Mouse (Mus musculus): ENCODE measurements around the gene Ptgdr2. TPM values are rescaled to one million over a fixed set of nuclear protein-coding genes. Genes with fewer than 3 reads are reported as not detected.

Ptgdr2 gene
- polyA plus RNA-seq, 1 experiment = not detected

GRCm38 (mm10) chr19:10976318-10976717 is 39.4 kb downstream of the Ptgdr2 start:
- Histone ChIP-seq H3K4me1 (ENCODE audit: control insufficient read depth, insufficient read depth, insufficient read length, low read length) (no peaks in the 10 kb centered on the region), H3K27ac (replicated peaks; ENCODE audit: low read depth, low read length) (no peak overlapping the region), H3K4me3 (ENCODE audit: insufficient read depth, low read depth, low read length) (no peak overlapping the region)

GRCm38 (mm10) chr19:10979184-10980168 is 42.5 kb downstream of the Ptgdr2 start:
- no peak overlapping the region for H3K4me3 ChIP-seq (ENCODE audit: insufficient read depth, low read depth, low read length)
- no peak overlapping the region for H3K27ac ChIP-seq (replicated peaks; ENCODE audit: low read depth, low read length)

GRCm38 (mm10) chr19:10980210-10980609 is 43.2 kb downstream of the Ptgdr2 start:
- H3K4me3 ChIP-seq (ENCODE audit: insufficient read depth, low read depth, low read length) = no peak overlapping the region
- H3K4me1 ChIP-seq (ENCODE audit: control insufficient read depth, insufficient read depth, insufficient read length, low read length) = no peaks in the 10 kb centered on the region
- H3K27ac ChIP-seq (replicated peaks; ENCODE audit: low read depth, low read length) = no peak overlapping the region

More at GRCm38 (mm10) chr19:10979184-10980168, 42.5 kb downstream of the Ptgdr2 start:
- no peaks in the 10 kb centered on the region for H3K4me1 ChIP-seq (ENCODE audit: control insufficient read depth, insufficient read depth, insufficient read length, low read length)

- no peaks in the 10 kb centered on the region for H3K4me1 ChIP-seq (ENCODE audit: control insufficient read depth, insufficient read depth, insufficient read length, low read length)
- H3K27ac ChIP-seq (replicated peaks; ENCODE audit: low read depth, low read length) = no peak overlapping the region
- no peak overlapping the region for H3K4me3 ChIP-seq (ENCODE audit: insufficient read depth, low read depth, low read length)
Observed at GRCm38 (mm10) chr19:10983146-10983545, 46.2 kb downstream of the Ptgdr2 start.

- Histone ChIP-seq H3K27ac (replicated peaks; ENCODE audit: low read depth, low read length) (no peak overlapping the region), H3K4me3 (ENCODE audit: insufficient read depth, low read depth, low read length) (no peak overlapping the region), H3K4me1 (ENCODE audit: control insufficient read depth, insufficient read depth, insufficient read length, low read length) (no peaks in the 10 kb centered on the region)
Observed at GRCm38 (mm10) chr19:10984551-10984950, 47.6 kb downstream of the Ptgdr2 start.

- no peaks in the 10 kb centered on the region for H3K4me1 ChIP-seq (ENCODE audit: control insufficient read depth, insufficient read depth, insufficient read length, low read length)
- H3K27ac ChIP-seq (replicated peaks; ENCODE audit: low read depth, low read length) = no peak overlapping the region
- no peak overlapping the region for H3K4me3 ChIP-seq (ENCODE audit: insufficient read depth, low read depth, low read length)
Observed at GRCm38 (mm10) chr19:10985889-10986288, 48.9 kb downstream of the Ptgdr2 start.

- no peaks in the 10 kb centered on the region for H3K4me1 ChIP-seq (ENCODE audit: control insufficient read depth, insufficient read depth, insufficient read length, low read length)
- H3K4me3 ChIP-seq (ENCODE audit: insufficient read depth, low read depth, low read length) = no peak overlapping the region
- H3K27ac ChIP-seq (replicated peaks; ENCODE audit: low read depth, low read length) = no peak overlapping the region
Observed at GRCm38 (mm10) chr19:10988563-10988962, 51.6 kb downstream of the Ptgdr2 start.

GRCm38 (mm10) chr19:10990751-10991150 is 53.8 kb downstream of the Ptgdr2 start:
- Histone ChIP-seq H3K4me3 (ENCODE audit: insufficient read depth, low read depth, low read length) (no peak overlapping the region), H3K27ac (replicated peaks; ENCODE audit: low read depth, low read length) (no peak overlapping the region), H3K4me1 (ENCODE audit: control insufficient read depth, insufficient read depth, insufficient read length, low read length) (no peaks in the 10 kb centered on the region)

- H3K27ac ChIP-seq (replicated peaks; ENCODE audit: low read depth, low read length) = no peak overlapping the region
- no peak overlapping the region for H3K4me3 ChIP-seq (ENCODE audit: insufficient read depth, low read depth, low read length)
- H3K4me1 ChIP-seq (ENCODE audit: control insufficient read depth, insufficient read depth, insufficient read length, low read length) = no peaks in the 10 kb centered on the region
Observed at GRCm38 (mm10) chr19:10991911-10992310, 55.0 kb downstream of the Ptgdr2 start.

Other genes starting within 250 kb of the Ptgdr2 start
- gene Vps37c, start 248.4 kb upstream of the Ptgdr2 start, polyA plus RNA-seq (2012; ENCODE audit: insufficient read depth, insufficient read length, missing spikeins) = 8.5 and 10.1 TPM in 2 replicates
- not detected in 2 replicates for gene Cd5, start 198.2 kb upstream of the Ptgdr2 start, polyA plus RNA-seq (2012; ENCODE audit: insufficient read depth, insufficient read length, missing spikeins)
- not detected in 2 replicates for gene Cd6, start 107.1 kb upstream of the Ptgdr2 start, polyA plus RNA-seq (2012; ENCODE audit: insufficient read depth, insufficient read length, missing spikeins)
- gene Slc15a3, start 97.4 kb upstream of the Ptgdr2 start, polyA plus RNA-seq (2012; ENCODE audit: insufficient read depth, insufficient read length, missing spikeins) = 2.1 and 2.4 TPM in 2 replicates
- gene Tmem132a, start 67.2 kb upstream of the Ptgdr2 start, polyA plus RNA-seq (2012; ENCODE audit: insufficient read depth, insufficient read length, missing spikeins) = 1.7 and 2.1 TPM in 2 replicates
- gene Tmem109, start 55.2 kb upstream of the Ptgdr2 start, polyA plus RNA-seq (2012; ENCODE audit: insufficient read depth, insufficient read length, missing spikeins) = 75.1 and 80.3 TPM in 2 replicates
- gene Prpf19, start 41.9 kb upstream of the Ptgdr2 start, polyA plus RNA-seq (2012; ENCODE audit: insufficient read depth, insufficient read length, missing spikeins) = 64.9 and 65.6 TPM in 2 replicates
- not detected in 2 replicates for gene Zp1, start 16.5 kb upstream of the Ptgdr2 start, polyA plus RNA-seq (2012; ENCODE audit: insufficient read depth, insufficient read length, missing spikeins)
- 3.8 and 4.0 TPM in 2 replicates for gene Ccdc86, start 12.1 kb downstream of the Ptgdr2 start, polyA plus RNA-seq (2012; ENCODE audit: insufficient read depth, insufficient read length, missing spikeins)
- gene Ms4a10, start 37.5 kb downstream of the Ptgdr2 start, polyA plus RNA-seq (2012; ENCODE audit: insufficient read depth, insufficient read length, missing spikeins) = not detected in 2 replicates
- gene Ms4a15, start 56.1 kb downstream of the Ptgdr2 start, polyA plus RNA-seq (2012; ENCODE audit: insufficient read depth, insufficient read length, missing spikeins) = not detected in 2 replicates
- not detected in 2 replicates for gene Ms4a18, start 80.9 kb downstream of the Ptgdr2 start, polyA plus RNA-seq (2012; ENCODE audit: insufficient read depth, insufficient read length, missing spikeins)
- 1.4 and 2.8 TPM in 2 replicates for gene Ms4a8a, start 143.9 kb downstream of the Ptgdr2 start, polyA plus RNA-seq (2012; ENCODE audit: insufficient read depth, insufficient read length, missing spikeins)
- gene 1700017D01Rik, start 193.7 kb downstream of the Ptgdr2 start, polyA plus RNA-seq (2012; ENCODE audit: insufficient read depth, insufficient read length, missing spikeins) = not detected in 2 replicates
- not detected in 2 replicates for gene 1700025F22Rik, start 228.2 kb downstream of the Ptgdr2 start, polyA plus RNA-seq (2012; ENCODE audit: insufficient read depth, insufficient read length, missing spikeins)

Measured in brown adipose tissue, adult 24 weeks (tissue).